Mouse (Mus musculus): ENCODE measurements around the gene Gipc3.

Gipc3 gene

GRCm38 (mm10) chr10:81300352-81300907, 42.6 kb downstream of the Gipc3 start:
- DNase-seq (ENCODE audit: low read depth, low spot score), result no peak

GRCm38 (mm10) chr10:81299585-81300351, 43.3 kb downstream of the Gipc3 start:
- DNase-seq (ENCODE audit: low read depth, low spot score), result no peak

- DNase-seq (ENCODE audit: low read depth, low spot score), result no peak
These were observed 44.5 kb downstream of the Gipc3 start for GRCm38 (mm10) chr10:81298369-81299100.

GRCm38 (mm10) chr10:81297845-81298244, 45.2 kb downstream of the Gipc3 start:
- DNase-seq (ENCODE audit: low read depth, low spot score), result no peak

GRCm38 (mm10) chr10:81297246-81297645, 45.8 kb downstream of the Gipc3 start:
- DNase-seq (ENCODE audit: low read depth, low spot score), result no peak

GRCm38 (mm10) chr10:81295185-81295584, 47.9 kb downstream of the Gipc3 start:
- no peak for DNase-seq (ENCODE audit: low read depth, low spot score)

GRCm38 (mm10) chr10:81294442-81294841, 48.6 kb downstream of the Gipc3 start:
- DNase-seq (ENCODE audit: low read depth, low spot score), result peak; percentile 60

- no peak for DNase-seq (ENCODE audit: low read depth, low spot score)
These were observed 49.6 kb downstream of the Gipc3 start for GRCm38 (mm10) chr10:81293334-81294030.

- peak; percentile 100 for DNase-seq (ENCODE audit: low read depth, low spot score)
These were observed 50.3 kb downstream of the Gipc3 start, which contains the start of gene Pip5k1c for GRCm38 (mm10) chr10:81292554-81293333. TSS of gene Pip5k1c (plus strand) at chr10:81292963.

GRCm38 (mm10) chr10:81291511-81292104, 51.5 kb downstream of the Gipc3 start, which contains the start of gene Tjp3:
TSS of gene Tjp3 (minus strand) at chr10:81291581.
- no peak for DNase-seq (ENCODE audit: low read depth, low spot score)

- peak; percentile 57 for DNase-seq (ENCODE audit: low read depth, low spot score)
These were observed 52.2 kb downstream of the Gipc3 start for GRCm38 (mm10) chr10:81290698-81291460.

- DNase-seq (ENCODE audit: low read depth, low spot score), result no peak
These were observed 53.3 kb downstream of the Gipc3 start for GRCm38 (mm10) chr10:81289811-81290210.

GRCm38 (mm10) chr10:81289278-81289677, 53.8 kb downstream of the Gipc3 start:
- peak; percentile 87 for DNase-seq (ENCODE audit: low read depth, low spot score)

GRCm38 (mm10) chr10:81288601-81289000, 54.5 kb downstream of the Gipc3 start:
- DNase-seq (ENCODE audit: low read depth, low spot score), result peak; percentile 82

GRCm38 (mm10) chr10:81287513-81288157, 55.4 kb downstream of the Gipc3 start:
- DNase-seq (ENCODE audit: low read depth, low spot score), result peak; percentile 87

GRCm38 (mm10) chr10:81286586-81286985, 56.5 kb downstream of the Gipc3 start:
- DNase-seq (ENCODE audit: low read depth, low spot score), result peak; percentile 74

- DNase-seq (ENCODE audit: low read depth, low spot score), result peak; percentile 93
These were observed 57.2 kb downstream of the Gipc3 start for GRCm38 (mm10) chr10:81285694-81286450.
